Mouse (Mus musculus) frontal cortex, postnatal 25 days (tissue): Measurements from ENCODE around the gene Rab31.
"Not testable (repeated sequence)": the region's sequence is repeated elsewhere in the genome, so short reads cannot be mapped to it uniquely, and the experiment has no call there.

Source experiments
- DNase-seq, 2 experiments: peaks; one replicate each; pipeline ENCODE4 v3.0.0; 2022; ENCODE audit warnings: low spot score in 2 of 2

Gene Rab31

DNA sequence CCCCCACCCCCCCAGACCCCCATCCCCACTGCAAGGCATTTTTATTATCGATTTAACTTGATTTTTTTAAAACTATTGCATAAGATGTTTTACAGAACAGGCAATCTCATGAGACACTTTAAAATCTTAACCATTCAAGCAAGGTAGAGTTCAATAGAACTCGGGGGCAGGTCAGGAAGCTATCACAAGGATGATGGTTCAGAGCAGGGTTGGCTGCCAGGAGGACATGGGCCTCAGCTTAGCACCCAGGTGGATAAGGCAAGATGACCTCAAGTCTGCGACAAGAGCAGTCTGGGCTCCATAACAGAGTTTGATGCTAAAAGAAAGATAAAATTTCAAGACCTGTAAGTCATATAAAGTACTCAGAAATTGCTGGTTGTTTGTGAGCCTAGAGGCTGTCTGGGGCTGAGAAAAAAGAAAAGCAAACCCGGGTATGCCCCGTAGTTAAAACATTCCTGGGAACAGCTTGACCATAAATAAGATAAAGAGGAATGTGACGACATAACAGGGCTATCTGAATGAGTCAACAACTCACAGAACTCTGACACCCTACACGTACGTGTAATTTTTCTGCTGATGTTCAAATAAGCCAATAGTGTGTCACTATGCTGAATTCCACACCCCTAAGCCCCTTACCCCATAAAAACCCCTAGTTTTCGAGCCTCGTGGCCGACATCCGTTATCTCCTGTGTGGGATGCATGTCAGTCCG lies 143.6 kb downstream of the Rab31 start:
- DNase-seq = not testable (repeated sequence)

DNA sequence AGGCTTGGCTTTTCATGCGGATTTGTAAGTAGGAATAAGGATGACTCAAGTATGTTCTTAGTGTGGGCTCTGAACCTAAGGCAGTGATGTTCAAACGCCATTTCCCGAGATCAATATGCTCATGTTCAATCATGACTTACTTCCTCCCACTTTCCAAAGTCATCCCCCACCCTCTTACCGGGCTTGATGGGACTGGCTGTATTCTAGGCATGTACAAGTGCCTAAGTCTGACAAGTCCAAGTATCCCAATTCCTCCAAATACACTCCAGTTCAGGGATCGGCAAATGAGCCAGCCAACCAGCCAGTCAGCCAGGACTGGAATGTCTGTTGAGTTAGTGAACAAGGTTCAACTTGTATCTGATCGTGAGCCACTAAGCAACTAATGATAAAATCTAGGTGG lies 146.3 kb downstream of the Rab31 start:
- DNase-seq = no peak

DNA sequence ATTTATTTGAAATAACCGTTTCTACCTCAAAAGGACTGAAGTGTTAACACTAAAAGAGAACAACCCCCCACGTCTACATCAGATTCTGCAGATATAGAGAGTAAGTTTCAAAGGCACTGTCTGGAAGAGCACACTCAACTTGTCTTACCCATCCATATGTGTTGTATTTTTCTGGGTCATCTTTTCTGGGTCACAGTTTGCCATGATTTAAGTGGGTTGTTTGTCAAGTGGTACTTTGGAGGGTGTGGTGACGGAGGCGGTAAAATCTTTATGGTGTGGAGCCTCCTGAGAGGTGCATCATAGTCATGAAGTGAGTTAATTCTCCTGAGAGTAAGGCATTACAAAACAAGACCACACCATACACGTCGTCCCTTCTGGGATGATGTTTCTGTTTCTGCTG lies 147.0 kb downstream of the Rab31 start:
- no peak for DNase-seq

DNA sequence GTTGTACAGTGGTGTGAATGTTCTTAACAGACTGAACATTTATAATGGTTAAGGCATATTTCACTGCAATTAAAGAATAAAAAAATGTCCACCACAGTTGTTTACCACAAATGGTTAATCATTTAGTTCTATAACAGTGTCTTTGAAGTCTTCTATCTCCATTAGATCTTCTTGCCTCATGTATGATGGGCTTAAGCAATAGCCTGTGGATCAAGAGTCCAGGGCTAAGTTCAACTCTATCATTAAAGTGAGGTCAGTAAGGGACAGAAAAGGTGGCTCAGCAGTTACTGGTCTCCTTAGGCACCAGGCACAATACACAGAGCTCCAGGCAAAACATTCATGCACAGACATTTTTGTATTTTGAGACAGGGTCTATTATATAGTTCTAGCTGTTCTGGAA lies 149.4 kb downstream of the Rab31 start:
- DNase-seq = no peak

DNA sequence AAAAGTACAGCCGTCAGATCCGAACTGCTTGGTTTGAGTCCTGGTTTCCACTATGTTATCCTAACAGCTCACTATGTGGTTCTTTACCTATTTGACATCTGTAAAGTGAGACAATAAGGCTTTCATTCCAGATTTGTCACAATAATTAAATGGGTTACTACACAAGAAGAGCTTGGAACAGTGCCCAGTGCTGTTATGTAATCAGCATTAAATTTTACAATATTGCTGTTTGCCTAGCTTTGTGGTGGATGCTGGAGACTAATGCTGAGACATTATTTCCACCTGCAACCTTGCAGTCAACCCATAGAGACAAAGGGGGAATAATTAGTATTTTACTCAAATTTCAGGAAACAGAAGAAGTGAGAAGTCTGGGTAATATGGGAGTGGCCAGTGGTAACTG lies 154.1 kb downstream of the Rab31 start:
- no peak for DNase-seq

DNA sequence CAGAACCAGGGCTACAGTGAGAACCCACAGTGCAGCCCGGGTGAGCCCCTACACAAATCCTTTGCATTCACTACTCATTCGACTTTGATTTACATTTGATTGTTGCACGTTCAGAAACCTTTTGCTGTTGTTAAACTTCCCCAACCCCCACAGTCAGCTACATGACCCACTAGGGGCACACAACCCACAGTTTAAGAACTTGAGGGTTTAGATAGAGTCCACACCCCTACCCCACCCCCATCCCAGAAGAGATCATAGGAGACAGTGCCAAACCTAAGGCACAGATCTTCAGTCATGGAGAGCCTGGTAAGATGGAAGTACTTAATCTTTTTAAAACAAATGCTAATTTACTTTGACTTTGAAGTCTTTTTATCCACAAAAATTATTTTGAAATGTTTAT lies 156.9 kb downstream of the Rab31 start:
- DNase-seq = no peak

DNA sequence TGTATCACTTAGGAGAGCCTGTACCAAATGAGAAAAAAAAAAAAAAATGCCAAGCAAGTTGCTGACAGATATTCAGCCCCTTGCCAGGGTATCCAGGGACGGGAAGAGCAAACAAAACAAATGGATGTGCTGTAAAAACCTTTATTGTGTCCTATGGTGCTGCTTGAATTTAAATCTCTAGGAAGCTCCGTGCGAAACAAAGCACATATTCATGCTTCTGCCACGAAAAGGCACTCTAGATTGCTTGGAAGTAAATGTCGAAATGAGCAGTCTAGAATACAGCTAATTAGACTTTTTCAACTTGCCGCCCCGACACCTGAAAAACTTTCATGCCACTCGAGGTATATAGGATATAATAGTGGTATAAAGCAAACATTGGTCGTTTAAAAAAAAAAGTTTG lies 158.1 kb downstream of the Rab31 start:
- DNase-seq = no peak

DNA sequence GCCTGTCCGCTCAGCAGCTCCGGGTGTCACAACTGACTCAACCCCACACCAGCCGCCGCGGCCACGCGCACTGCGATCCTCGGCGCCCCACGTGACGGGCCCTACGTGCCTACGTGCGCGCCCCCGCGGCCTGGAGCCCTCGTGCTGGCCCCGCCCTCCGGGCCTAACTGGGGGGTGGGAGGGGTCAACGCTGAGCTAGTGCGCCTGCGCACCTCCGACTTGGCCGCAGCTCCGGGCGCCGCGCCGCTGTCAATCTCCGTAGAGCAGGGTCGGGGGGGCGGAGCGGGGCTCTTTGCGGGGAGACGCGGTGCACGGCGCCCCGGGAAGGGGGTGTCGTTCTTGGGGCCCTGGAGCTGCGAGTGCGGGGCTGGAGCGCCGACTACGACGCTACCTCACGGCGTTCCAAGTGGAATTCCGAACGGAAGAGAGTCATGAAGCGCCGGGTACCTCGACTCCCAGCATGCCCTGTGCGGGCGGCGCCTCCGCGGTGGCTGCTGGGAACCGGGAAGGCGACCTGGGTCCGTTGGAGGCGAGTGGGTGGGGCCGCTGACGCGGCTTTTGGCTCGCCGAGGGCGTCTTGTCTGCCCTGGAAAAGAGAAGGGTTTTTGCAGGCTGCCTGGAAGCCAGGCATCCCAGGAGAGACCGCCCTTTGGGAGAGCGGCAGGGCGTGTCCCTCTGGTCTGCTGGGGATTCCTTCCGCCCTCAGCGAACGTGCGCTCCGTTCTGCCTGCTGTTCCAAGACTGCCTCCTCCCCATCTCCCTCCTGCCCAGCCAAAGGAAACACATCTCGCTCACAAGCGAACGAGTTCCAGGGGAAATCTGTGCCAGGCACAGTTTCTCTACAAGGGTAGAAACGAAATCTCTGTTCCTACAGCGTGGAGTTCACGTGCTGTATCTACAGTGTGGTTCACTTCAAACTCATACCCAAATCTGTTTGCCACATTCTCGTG lies 158.8 kb downstream of the Rab31 start, which contains the start of gene Vapa:
Gene Vapa, minus strand, starts transcription at position 93 of the 950 bp plus-strand sequence.
- DNase-seq = peak; percentile 92 to 96

DNA sequence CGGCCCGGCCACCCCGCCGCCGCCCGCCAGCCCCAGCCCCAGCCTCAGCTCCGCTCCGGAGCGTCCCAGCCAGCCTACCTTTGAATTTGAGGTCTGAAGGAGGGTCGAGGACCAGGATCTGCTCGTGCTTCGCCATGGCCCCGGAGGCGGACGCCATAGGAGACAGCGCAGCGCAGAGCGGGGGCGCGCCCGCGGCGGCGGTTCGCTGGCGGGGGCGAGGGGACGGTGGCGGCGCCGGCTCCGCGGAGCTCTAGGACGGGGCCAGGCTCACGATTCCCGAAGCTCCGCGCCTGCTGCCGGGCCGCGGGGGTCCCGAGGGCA lies 159.4 kb downstream of the Rab31 start:
- no peak for DNase-seq

DNA sequence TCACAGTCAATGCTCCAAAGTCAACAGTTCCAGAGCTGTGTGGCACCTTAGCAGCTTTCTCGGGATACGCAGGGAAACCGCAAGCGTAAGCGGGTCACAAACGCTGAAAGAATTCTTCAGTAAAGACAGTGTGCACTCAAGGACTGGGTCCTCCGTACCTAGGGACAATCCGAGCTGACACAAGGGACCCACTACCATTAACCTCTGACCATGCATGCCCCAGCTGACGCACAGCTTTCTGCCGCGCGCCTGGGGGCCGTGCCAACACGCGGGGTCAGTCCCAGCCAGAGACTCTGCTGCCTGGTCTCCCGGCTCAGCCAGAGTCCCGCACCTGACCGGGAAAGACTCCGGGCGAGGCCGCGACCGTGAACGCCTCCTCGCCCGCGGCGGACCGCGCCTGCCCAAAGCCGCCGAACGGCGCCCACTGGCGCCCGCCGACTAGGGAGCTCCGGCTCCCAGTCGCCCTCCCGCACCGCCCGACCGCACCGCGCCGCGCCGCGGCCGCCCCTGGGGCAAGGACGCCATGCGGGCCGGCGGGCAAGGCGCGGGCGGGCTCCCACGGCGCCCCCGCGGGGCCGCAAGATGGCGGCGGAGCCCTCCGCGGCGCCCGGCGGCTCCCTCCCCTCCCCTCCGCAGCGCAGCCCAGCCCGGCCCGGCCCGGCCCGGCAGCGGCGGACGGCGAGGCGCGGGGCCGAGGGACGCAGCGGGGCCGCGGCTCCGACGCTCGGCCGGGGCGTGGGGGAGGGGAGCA lies 160.0 kb downstream of the Rab31 start:
- DNase-seq = peak in 1 of 2 experiments; percentile 8

DNA sequence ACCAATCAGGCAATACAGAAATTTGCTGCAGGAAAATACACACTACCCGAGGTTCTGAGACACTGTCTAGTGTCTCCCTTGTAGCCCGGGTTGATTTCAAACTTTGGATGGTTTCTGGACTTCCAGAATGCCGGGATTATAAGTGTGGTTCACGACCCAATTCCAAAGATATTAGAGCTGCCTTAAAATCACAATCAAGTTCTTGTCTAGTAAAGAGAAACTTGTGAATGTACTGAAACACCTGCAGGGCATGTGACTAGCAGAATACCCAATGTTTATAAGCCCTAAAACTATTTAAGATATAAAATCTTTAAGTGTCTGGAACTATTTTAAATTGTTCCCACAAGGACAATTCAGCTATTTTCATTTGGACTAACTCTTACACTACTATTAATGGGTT lies 160.8 kb downstream of the Rab31 start:
- no peak for DNase-seq

DNA sequence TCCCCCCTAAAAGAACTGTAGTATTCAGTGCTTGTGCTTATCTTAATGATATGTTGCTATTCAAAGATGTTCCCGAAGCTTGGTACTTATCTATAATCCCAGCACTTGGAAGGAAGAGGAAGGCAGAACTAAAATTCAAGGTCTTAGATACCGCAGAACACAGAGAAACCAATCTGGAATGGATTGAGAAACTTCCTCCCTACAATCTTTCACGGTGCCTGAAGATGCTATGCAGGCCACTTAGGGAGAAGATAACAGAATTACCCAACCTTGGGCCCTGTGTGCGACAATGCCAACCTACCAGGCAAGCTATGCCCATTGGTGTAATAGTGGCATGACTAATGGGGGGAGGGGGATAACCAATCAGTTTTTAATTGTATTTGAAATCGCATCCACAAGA lies 163.8 kb downstream of the Rab31 start:
- no peak for DNase-seq

DNA sequence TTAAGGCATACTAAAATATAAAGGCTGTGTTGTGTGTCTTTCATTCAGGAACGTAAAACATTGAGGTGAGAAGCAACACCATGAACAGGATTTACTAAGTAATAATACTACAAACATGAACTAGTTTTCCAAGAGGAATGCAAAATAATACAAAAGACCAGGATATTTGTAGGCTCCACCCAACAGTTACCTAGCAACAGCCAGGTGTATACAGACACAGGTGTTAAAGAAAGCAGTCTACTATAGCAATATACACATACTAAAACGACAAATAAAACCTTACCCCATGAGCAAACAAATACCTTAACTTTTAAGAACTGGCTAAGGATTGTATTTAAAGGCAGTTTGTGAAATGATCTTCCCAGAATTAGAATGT lies 164.3 kb downstream of the Rab31 start:
- no peak for DNase-seq

DNA sequence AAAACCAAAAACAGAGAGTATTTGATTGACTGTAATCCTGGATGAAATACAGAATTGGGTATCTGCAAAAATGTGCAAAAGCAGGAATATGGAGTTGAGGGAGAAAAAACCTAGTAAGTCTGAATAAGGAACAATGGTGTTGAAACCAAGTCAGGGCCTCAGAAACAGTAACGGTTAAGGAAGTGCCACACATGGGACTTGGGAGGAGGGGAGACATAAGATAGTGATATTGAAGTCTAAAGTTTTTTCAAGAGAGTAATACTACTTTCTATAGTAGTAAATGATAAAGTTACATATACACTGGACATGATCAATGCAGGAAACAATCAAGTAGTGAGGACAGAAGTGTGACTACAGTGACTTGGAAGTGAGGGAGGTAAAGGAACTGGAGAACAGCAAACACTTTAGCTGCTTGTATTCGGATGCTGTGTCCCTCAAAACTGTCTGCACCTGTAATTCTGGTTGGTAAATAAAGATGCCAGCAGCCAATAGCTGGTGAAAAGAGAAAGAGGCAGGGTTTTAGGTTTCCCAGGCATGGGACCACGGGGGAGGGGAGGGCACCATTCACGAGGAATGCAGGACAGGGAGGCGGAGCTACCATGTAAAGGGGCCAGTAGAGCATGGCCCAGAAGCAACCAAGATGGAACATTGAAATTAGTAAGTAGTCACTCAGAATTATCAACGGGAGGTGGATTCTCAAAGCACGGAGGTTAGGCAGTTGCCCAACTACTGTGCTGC lies 164.8 kb downstream of the Rab31 start:
- DNase-seq = no peak

DNA sequence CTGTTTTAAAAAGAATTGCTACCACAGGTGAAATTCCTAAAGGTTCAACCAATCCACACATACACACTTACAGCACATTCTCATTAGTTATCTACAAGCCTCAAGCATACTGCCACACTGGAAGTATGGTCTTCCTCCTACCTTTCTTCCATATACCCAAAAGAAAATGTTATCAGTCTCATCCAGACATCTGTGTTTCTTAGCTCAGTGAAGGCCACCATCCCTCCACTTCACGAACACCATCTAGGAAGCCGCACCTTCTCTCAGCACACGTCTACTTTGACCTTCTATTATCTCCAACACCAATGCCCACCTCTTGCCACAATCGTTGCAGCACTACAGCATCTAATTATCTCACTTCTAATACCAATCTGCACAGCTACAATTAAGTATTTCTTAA lies 166.5 kb downstream of the Rab31 start:
- no peak for DNase-seq

DNA sequence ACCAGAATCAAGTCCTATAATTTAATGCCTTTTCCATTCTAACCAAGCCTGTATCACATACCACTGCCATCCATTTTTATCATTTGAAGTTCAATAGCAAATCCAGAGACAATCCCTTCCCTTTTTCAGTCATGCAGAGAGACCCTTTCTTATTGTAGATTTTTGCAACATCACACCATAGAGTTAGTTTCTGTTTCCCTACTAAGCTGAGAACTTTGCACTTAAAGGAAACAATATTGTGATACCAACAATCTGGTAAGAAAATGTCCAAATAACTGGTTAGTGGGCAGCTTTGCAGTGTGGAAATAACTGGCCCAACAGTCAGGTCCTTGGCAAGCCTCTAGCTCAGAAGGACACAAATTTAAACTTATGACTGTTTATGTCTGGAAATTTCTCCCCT lies 167.7 kb downstream of the Rab31 start:
- no peak for DNase-seq

DNA sequence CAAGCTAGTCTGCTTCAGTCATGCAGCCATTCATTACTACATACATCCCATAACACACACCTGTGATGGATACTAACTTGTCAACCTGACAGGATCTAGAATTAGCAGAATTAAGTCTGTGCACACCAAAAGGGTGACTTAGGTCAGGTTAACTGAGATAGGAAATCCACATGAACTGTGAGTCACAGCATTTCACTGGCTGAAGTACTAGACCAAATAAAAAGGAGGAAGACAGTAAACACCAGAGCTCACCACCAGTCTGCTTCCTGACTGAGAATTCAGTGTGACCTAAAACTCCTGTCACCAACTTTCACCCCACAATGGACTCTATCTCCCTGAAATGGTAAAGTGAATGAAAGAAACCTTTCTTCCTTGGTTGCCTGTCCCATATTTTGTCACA lies 168.2 kb downstream of the Rab31 start:
- no peak for DNase-seq
